In the genomic region with DNA sequence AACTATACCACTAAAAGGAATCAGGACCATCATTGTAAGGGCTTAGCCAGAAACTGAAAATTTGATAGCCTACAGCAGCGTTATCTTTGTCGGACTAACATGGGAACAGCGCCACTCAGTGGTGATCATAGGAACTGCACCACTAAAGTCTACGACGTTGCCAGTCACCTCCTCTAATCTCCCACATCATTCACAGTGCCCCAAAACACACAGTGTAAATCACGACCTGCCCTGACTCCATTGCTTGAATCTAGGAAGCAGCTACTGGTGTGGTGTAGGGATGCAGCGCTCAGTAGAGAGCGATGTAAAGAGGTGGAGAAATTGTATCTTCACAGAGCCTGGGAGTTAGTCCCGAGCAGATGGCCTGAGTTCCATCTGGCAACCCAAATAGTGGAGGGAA, we compare ENCODE assay signal across 8 mouse cellular contexts. TPM values are rescaled to one million over a fixed set of nuclear protein-coding genes. Genes with fewer than 3 reads are reported as not detected.
A peak's percentile ranks its signal among the peaks of the same experiment; 100 is the strongest.
DNase-seq lines count a peak whose midpoint lies in the region; ATAC-seq and TF ChIP-seq lines count a peak whose summit lies in the region.

No protein-coding gene starts in this region.

- no peak overlapping the region for H3K27ac ChIP-seq in embryonic facial prominence, embryonic 13.5 days
- no peak overlapping the region for H3K27ac ChIP-seq in liver, embryonic 14.5 days
- no peak overlapping the region for H3K27ac ChIP-seq in neural tube, embryonic 14.5 days (ENCODE audit: low read depth, low read length)
- H3K27ac ChIP-seq in testis, adult 2 months (ENCODE audit: control insufficient read depth, insufficient read depth, low read depth, low read length) = no peak overlapping the region

- WGBS in embryonic facial prominence, embryonic 13.5 days = 12% methylated on average over 9 of the region's 9 CpGs
- WGBS in liver, embryonic 14.5 days (ENCODE audit: insufficient replicate concordance) = 14% methylated on average over 9 of the region's 9 CpGs
- 14% methylated on average over 9 of the region's 9 CpGs for WGBS in neural tube, embryonic 14.5 days

- TF ChIP-seq CTCF in liver, embryonic 14.5 days (IDR thresholded peaks at IDR 0.05; ENCODE audit: low read depth) = peak; percentile 91
- peak; percentile 63; the same call in 1 of the 2 replicates for TF ChIP-seq CTCF in testis, adult 2 months (IDR thresholded peaks at IDR 0.05; ENCODE audit: control insufficient read depth, insufficient read depth, insufficient replicate concordance, low read depth, low read length)

- H3K4me2 ChIP-seq in embryonic facial prominence, embryonic 13.5 days = 0 out of 2 replicates have a peak overlapping the region, but pooled peaks have one; percentile 14
- no peak overlapping the region for H3K4me2 ChIP-seq in liver, embryonic 14.5 days (ENCODE audit: low read depth)
- no peak overlapping the region for H3K4me2 ChIP-seq in neural tube, embryonic 14.5 days (ENCODE audit: low read depth, low read length)

- no peak overlapping the region for H3K9ac ChIP-seq in embryonic facial prominence, embryonic 13.5 days
- H3K9ac ChIP-seq in liver, embryonic 14.5 days (replicated peaks) = no peak overlapping the region
- H3K9ac ChIP-seq in neural tube, embryonic 14.5 days (replicated peaks; ENCODE audit: low read depth, low read length) = no peak overlapping the region

- H3K4me1 ChIP-seq in embryonic facial prominence, embryonic 13.5 days = 0 out of 2 replicates have a peak, but pooled peaks cover 2% of the 10 kb centered on the region
- peaks cover 0 to 6% of the 10 kb centered on the region in 2 experiments; a peak in 1 of 4 replicates for H3K4me1 ChIP-seq in liver, embryonic 14.5 days (replicated peaks; ENCODE audit: control insufficient read depth in 2 of 2, insufficient read depth in 2 of 2, low read length in 1 of 2)
- H3K4me1 ChIP-seq in neural tube, embryonic 14.5 days (ENCODE audit: control insufficient read depth, insufficient read depth, low read length) = no peaks in the 10 kb centered on the region
- peaks cover 6% of the 10 kb centered on the region for H3K4me1 ChIP-seq in testis, adult 2 months (ENCODE audit: control insufficient read depth, insufficient read depth, low read length)

- intact Hi-C loops in heart, postnatal 10 days (cut with DNase I) = loop anchor here (2.0 to 10.0 kb wide), 3 partner anchors 163 to 917 kb away; no protein-coding TSS in a partner anchor

- no peak for TF ChIP-seq EP300 in liver, embryonic 14.5 days (IDR thresholded peaks at IDR 0.05; ENCODE audit: low read depth)

- DNase-seq in A20 (ENCODE audit: low read depth, low spot score) = peak; percentile 77
- DNase-seq in adrenal gland, postnatal 14 days = peak; percentile 86
- peak; percentile 81 to 86 for DNase-seq in heart, postnatal 10 days
- DNase-seq in kidney, postnatal 36 days = peak; percentile 61 to 90
- peak; percentile 17 to 42 (median 40) for DNase-seq in liver, embryonic 14.5 days (ENCODE audit: low read depth in 3 of 3, low spot score in 3 of 3)

- no peaks in the 10 kb centered on the region for H3K36me3 ChIP-seq in embryonic facial prominence, embryonic 13.5 days
- H3K36me3 ChIP-seq in liver, embryonic 14.5 days (replicated peaks; ENCODE audit: control insufficient read depth, insufficient read depth, low read depth) = no peaks in the 10 kb centered on the region
- no peaks in the 10 kb centered on the region for H3K36me3 ChIP-seq in neural tube, embryonic 14.5 days (ENCODE audit: control insufficient read depth, insufficient read depth, low read length)
- no peaks in the 10 kb centered on the region for H3K36me3 ChIP-seq in testis, adult 2 months (ENCODE audit: control insufficient read depth, insufficient read depth, low read length)

- peaks cover 24% of the 10 kb centered on the region for H3K27me3 ChIP-seq in embryonic facial prominence, embryonic 13.5 days
- no peaks in the 10 kb centered on the region for H3K27me3 ChIP-seq in liver, embryonic 14.5 days (ENCODE audit: control insufficient read depth, insufficient read depth, low read length)
- no peaks in the 10 kb centered on the region for H3K27me3 ChIP-seq in neural tube, embryonic 14.5 days (ENCODE audit: control insufficient read depth, insufficient read depth, low read length)
- H3K27me3 ChIP-seq in testis, adult 2 months (ENCODE audit: control insufficient read depth, insufficient read depth, low read length) = no peaks in the 10 kb centered on the region

- no peak overlapping the region for H3K4me3 ChIP-seq in embryonic facial prominence, embryonic 13.5 days
- H3K4me3 ChIP-seq in liver, embryonic 14.5 days (ENCODE audit: insufficient read depth in 1 of 2, low read depth in 2 of 2, low read length in 2 of 2) = no peak overlapping the region
- no peak overlapping the region for H3K4me3 ChIP-seq in neural tube, embryonic 14.5 days (ENCODE audit: low read depth, low read length)
- no peak overlapping the region for H3K4me3 ChIP-seq in testis, adult 2 months (ENCODE audit: control insufficient read depth, low read depth, low read length)

- no peaks in the 10 kb centered on the region for H3K9me3 ChIP-seq in embryonic facial prominence, embryonic 13.5 days
- no peaks in the 10 kb centered on the region; the same call in 1 of the 2 replicates for H3K9me3 ChIP-seq in liver, embryonic 14.5 days (ENCODE audit: control insufficient read depth, low read length)
- H3K9me3 ChIP-seq in neural tube, embryonic 14.5 days (ENCODE audit: control insufficient read depth, low read length) = no peaks in the 10 kb centered on the region

- no peak for TF ChIP-seq POLR2A in testis, adult 2 months (IDR thresholded peaks at IDR 0.05; ENCODE audit: control insufficient read depth, low read depth, low read length)

- ATAC-seq in embryonic facial prominence, embryonic 13.5 days (ENCODE audit: insufficient number of reproducible peaks, insufficient read depth, low FRiP score, low TSS enrichment, low read depth) = no peak
- no peak for ATAC-seq in liver, embryonic 14.5 days (ENCODE audit: insufficient read depth)
- peak; percentile 66; the same call in 1 of the 2 replicates for ATAC-seq in neural tube, embryonic 14.5 days (ENCODE audit: low read depth)

RNA-seq across cellular contexts. Expression of a gene that starts 5.5 kb away (rescaled TPM):
- total RNA-seq in adrenal gland, postnatal 14 days (2021) = 35.3 TPM in 2 replicates
- 22.0 and 24.8 TPM in 2 replicates for polyA plus RNA-seq in embryonic facial prominence, embryonic 13.5 days (2015; fragmentation: Nextera tagmentation; extraction: Ambion mirVana)
- 10 to 100 TPM; 21.5 to 22.2 TPM for total RNA-seq in heart, postnatal 10 days (2021)
- polyA plus RNA-seq in liver, embryonic 14.5 days (2012; rRNA removed) = 6.6 and 7.1 TPM in 2 replicates
- polyA plus RNA-seq in liver, embryonic 14.5 days (2014; fragmentation: Nextera tagmentation; extraction: Ambion mirVana) = 13.4 and 13.8 TPM in 2 replicates
- polyA plus RNA-seq in neural tube, embryonic 14.5 days (2014; fragmentation: Nextera tagmentation; extraction: Ambion mirVana) = 36.7 and 42.7 TPM in 2 replicates
- polyA plus RNA-seq in testis, adult 2 months (2012; rRNA removed) = 19.9 TPM in 2 replicates

RNA-seq across cellular contexts. Expression of a gene that starts 46.1 kb away (rescaled TPM):
- not detected in 2 replicates for total RNA-seq in adrenal gland, postnatal 14 days (2021)
- not detected in 2 replicates for polyA plus RNA-seq in embryonic facial prominence, embryonic 13.5 days (2015; fragmentation: Nextera tagmentation; extraction: Ambion mirVana)
- total RNA-seq in heart, postnatal 10 days (2021) = not detected
- not detected in 2 replicates for polyA plus RNA-seq in liver, embryonic 14.5 days (2012; rRNA removed)
- polyA plus RNA-seq in liver, embryonic 14.5 days (2014; fragmentation: Nextera tagmentation; extraction: Ambion mirVana) = not detected in 2 replicates
- polyA plus RNA-seq in neural tube, embryonic 14.5 days (2014; fragmentation: Nextera tagmentation; extraction: Ambion mirVana) = 0.05 and 0.08 TPM in 2 replicates
- not detected in 2 replicates for polyA plus RNA-seq in testis, adult 2 months (2012; rRNA removed)
